15 mouse cellular contexts compared by ENCODE assay signal in the genomic region with DNA sequence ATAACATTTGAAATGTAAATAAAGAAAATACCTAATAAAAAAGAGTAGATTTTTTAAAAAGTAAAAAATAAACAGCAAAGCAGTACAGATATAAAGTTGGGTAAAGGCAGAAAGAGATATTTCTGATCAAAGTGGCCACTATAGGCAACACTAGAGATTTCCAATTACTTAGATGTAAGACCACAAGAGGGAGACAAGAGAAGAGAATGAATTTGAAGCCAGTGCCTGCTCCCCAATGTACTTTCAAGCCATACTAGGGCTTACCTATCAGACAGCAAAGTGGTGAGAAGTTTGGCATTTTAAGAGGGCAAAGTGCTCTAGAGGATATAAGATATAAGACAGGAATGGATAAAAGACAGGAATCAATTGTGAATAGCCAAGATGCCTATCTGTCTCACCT.
A peak's percentile ranks its signal among the peaks of the same experiment; 100 is the strongest.
DNase-seq lines count a peak whose midpoint lies in the region; ATAC-seq and TF ChIP-seq lines count a peak whose summit lies in the region.
"Had no signal": no experiment of that assay in that cellular context is flagged by ENCODE, and none has a peak within 500 bp of the region (broad histone marks: within the 10 kb centered on the region; RNA-seq: fewer than 3 reads in every experiment).

No protein-coding gene starts in this region.

- no peak overlapping the region for H3K4me3 ChIP-seq in hindbrain, embryonic 10.5 days
- no peak overlapping the region for H3K4me3 ChIP-seq in hindbrain, embryonic 14.5 days (replicated peaks; ENCODE audit: low read length)
- no peak overlapping the region for H3K4me3 ChIP-seq in lung, embryonic 14.5 days (ENCODE audit: low read depth, low read length)
- H3K4me3 ChIP-seq in forebrain, embryonic 13.5 days: no peak overlapping the region
- H3K4me3 ChIP-seq in midbrain, embryonic 16.5 days (ENCODE audit: low read depth, low read length): no peak overlapping the region
- H3K4me3 ChIP-seq: heart, embryonic 10.5 days; liver, embryonic 15.5 days had no signal

- no peaks in the 10 kb centered on the region for H3K9me3 ChIP-seq in hindbrain, embryonic 10.5 days
- H3K9me3 ChIP-seq in hindbrain, embryonic 14.5 days (ENCODE audit: control insufficient read depth, low read length): no peaks in the 10 kb centered on the region
- H3K9me3 ChIP-seq in lung, embryonic 14.5 days (ENCODE audit: low read depth, low read length): no peaks in the 10 kb centered on the region
- H3K9me3 ChIP-seq in forebrain, embryonic 13.5 days (replicated peaks): no peaks in the 10 kb centered on the region
- no peaks in the 10 kb centered on the region for H3K9me3 ChIP-seq in midbrain, embryonic 16.5 days (replicated peaks; ENCODE audit: control insufficient read depth, low read length, poor library complexity, severe bottlenecking)
- H3K9me3 ChIP-seq: heart, embryonic 10.5 days; liver, embryonic 15.5 days had no signal

- H3K27ac ChIP-seq in hindbrain, embryonic 10.5 days: peak overlapping the region; percentile 16; the same call in 1 of the 2 replicates
- no peak overlapping the region for H3K27ac ChIP-seq in hindbrain, embryonic 14.5 days
- H3K27ac ChIP-seq in lung, embryonic 14.5 days (ENCODE audit: low read depth): no peak overlapping the region
- peak overlapping the region; percentile 78; the same call in 1 of the 2 replicates for H3K27ac ChIP-seq in forebrain, embryonic 13.5 days
- H3K27ac ChIP-seq in midbrain, embryonic 16.5 days (ENCODE audit: low read length): peak overlapping the region; percentile 58; the same call in 1 of the 2 replicates
- H3K27ac ChIP-seq: heart, embryonic 10.5 days; liver, embryonic 15.5 days had no signal

- H3K9ac ChIP-seq in hindbrain, embryonic 14.5 days: no peak overlapping the region
- no peak overlapping the region for H3K9ac ChIP-seq in lung, embryonic 14.5 days
- H3K9ac ChIP-seq in forebrain, embryonic 13.5 days: no peak overlapping the region
- H3K9ac ChIP-seq in midbrain, embryonic 16.5 days (ENCODE audit: low read depth, low read length): no peak overlapping the region
- H3K9ac ChIP-seq: liver, embryonic 15.5 days had no signal

- H3K27me3 ChIP-seq in hindbrain, embryonic 10.5 days (ENCODE audit: insufficient read depth, poor library complexity, severe bottlenecking): no peaks in the 10 kb centered on the region
- no peaks in the 10 kb centered on the region for H3K27me3 ChIP-seq in hindbrain, embryonic 14.5 days (ENCODE audit: control insufficient read depth, insufficient read depth, low read length)
- no peaks in the 10 kb centered on the region for H3K27me3 ChIP-seq in lung, embryonic 14.5 days (ENCODE audit: insufficient read depth, low read length)
- H3K27me3 ChIP-seq in forebrain, embryonic 13.5 days: peaks cover 43% of the 10 kb centered on the region
- H3K27me3 ChIP-seq in midbrain, embryonic 16.5 days (ENCODE audit: control insufficient read depth, insufficient read depth, low read depth, low read length): no peaks in the 10 kb centered on the region
- H3K27me3 ChIP-seq: liver, embryonic 15.5 days had no signal

- DNase-seq in hindbrain, embryonic 10.5 days (ENCODE audit: low spot score): no peak
- no peak for DNase-seq in hindbrain, embryonic 14.5 days (ENCODE audit: low spot score)
- no peak for DNase-seq in lung, embryonic 14.5 days
- DNase-seq in lung, adult 18-20 months: no peak
- no peak for DNase-seq in ovary, postnatal 36 days (ENCODE audit: low spot score)
- DNase-seq in right cerebral cortex, adult 18-20 months: no peak
- DNase-seq: B cell, adult 2 months; gastrocnemius, postnatal 25 days; heart, postnatal 10 days; kidney, postnatal 10 days; right cerebral cortex, postnatal 14 days had no signal

- TF ChIP-seq CTCF in lung, embryonic 14.5 days (IDR thresholded peaks at IDR 0.05; ENCODE audit: low read depth): 0 out of 2 replicates have a peak, but pooled peaks have one; percentile 9

- H3K4me1 ChIP-seq in hindbrain, embryonic 10.5 days (replicated peaks): peaks cover 29% of the 10 kb centered on the region
- peaks cover 11% of the 10 kb centered on the region for H3K4me1 ChIP-seq in hindbrain, embryonic 14.5 days (replicated peaks; ENCODE audit: control insufficient read depth, insufficient read depth, low read length)
- no peaks in the 10 kb centered on the region for H3K4me1 ChIP-seq in lung, embryonic 14.5 days (ENCODE audit: insufficient read depth)
- H3K4me1 ChIP-seq in forebrain, embryonic 13.5 days: peaks cover 28% of the 10 kb centered on the region
- H3K4me1 ChIP-seq in midbrain, embryonic 16.5 days (ENCODE audit: control insufficient read depth, insufficient read depth, low read length): peaks cover 22% of the 10 kb centered on the region
- H3K4me1 ChIP-seq: heart, embryonic 10.5 days; liver, embryonic 15.5 days had no signal

- no peak overlapping the region for H3K4me2 ChIP-seq in hindbrain, embryonic 14.5 days (replicated peaks)
- no peak overlapping the region for H3K4me2 ChIP-seq in lung, embryonic 14.5 days
- H3K4me2 ChIP-seq in forebrain, embryonic 13.5 days: no peak overlapping the region
- no peak overlapping the region for H3K4me2 ChIP-seq in midbrain, embryonic 16.5 days (ENCODE audit: low read length)
- H3K4me2 ChIP-seq: liver, embryonic 15.5 days had no signal

- no peak for ATAC-seq in hindbrain, embryonic 14.5 days (ENCODE audit: low FRiP score)
- ATAC-seq in lung, embryonic 14.5 days (ENCODE audit: insufficient read depth): no peak
- ATAC-seq in forebrain, embryonic 13.5 days: no peak
- ATAC-seq in midbrain, embryonic 16.5 days: no peak

- no peaks in the 10 kb centered on the region for H3K36me3 ChIP-seq in hindbrain, embryonic 10.5 days
- H3K36me3 ChIP-seq in hindbrain, embryonic 14.5 days (replicated peaks; ENCODE audit: control insufficient read depth, insufficient read depth): no peaks in the 10 kb centered on the region
- H3K36me3 ChIP-seq in lung, embryonic 14.5 days (ENCODE audit: insufficient read depth): no peaks in the 10 kb centered on the region
- no peaks in the 10 kb centered on the region for H3K36me3 ChIP-seq in forebrain, embryonic 13.5 days (ENCODE audit: poor library complexity, severe bottlenecking)
- H3K36me3 ChIP-seq in midbrain, embryonic 16.5 days (ENCODE audit: control insufficient read depth, insufficient read depth, low read length): no peaks in the 10 kb centered on the region
- H3K36me3 ChIP-seq: heart, embryonic 10.5 days; liver, embryonic 15.5 days had no signal

Comparison
In these comparisons a context has a peak if more than half of its experiments do, and no peak if none do; other contexts are left out.
1. H3K27ac ChIP-seq: peak in hindbrain, embryonic 10.5 days (single experiment), forebrain, embryonic 13.5 days (single experiment) and midbrain, embryonic 16.5 days (single experiment); none in hindbrain, embryonic 14.5 days (single experiment) and lung, embryonic 14.5 days (single experiment).